Mouse (Mus musculus): ENCODE results near the gene Dlx5.

- TF ChIP-seq CTCF (IDR thresholded peaks at IDR 0.05; ENCODE audit: low read depth): no peak
- TF ChIP-seq EP300 (IDR thresholded peaks at IDR 0.05; ENCODE audit: low read depth): no peak
Measured at GRCm38 (mm10) chr6:6875676-6876075, 6.2 kb downstream of the Dlx5 start.

Measured in liver, postnatal 0 days (tissue).